Mouse (Mus musculus) limb, embryonic 11.5 days (tissue): ENCODE results near the gene Gm17409. TPM values are rescaled to one million over a fixed set of nuclear protein-coding genes. Genes with fewer than 3 reads are reported as not detected.

Experiments
- ATAC-seq: fragments of 200-750 bp; cut with Nextera tagmentation; 2 replicates; pipeline ENCODE4 v1.8.0; 2017; ENCODE audit warnings: low read depth; ENCODE audit not compliant: insufficient number of reproducible peaks, low FRiP score, low TSS enrichment
- DNase-seq: peaks from one replicate; pipeline ENCODE4 v3.0.0-alpha.2; 2015; ENCODE audit warnings: low spot score
- H3K27ac ChIP-seq: fragments of 300-500 bp; sonication (generic); replicated peaks from 2 replicates; pipeline ENCODE4 v1.5.1; 2014; ENCODE audit warnings: low read depth, mild to moderate bottlenecking, low read length
- H3K27me3 ChIP-seq: fragments of 300-500 bp; sonication (generic); 2 replicates; pipeline ENCODE4 v1.6.1; 2014; ENCODE audit warnings: mild to moderate bottlenecking, low read length, mixed read lengths; ENCODE audit not compliant: control insufficient read depth, insufficient read depth
- H3K36me3 ChIP-seq: fragments of 300-500 bp; sonication (generic); 2 replicates; pipeline ENCODE4 v1.6.1; 2014; ENCODE audit warnings: mild to moderate bottlenecking, low read length, moderate library complexity, mixed read lengths; ENCODE audit not compliant: control insufficient read depth, insufficient read depth
- H3K4me1 ChIP-seq: fragments of 300-500 bp; sonication (generic); 2 replicates; pipeline ENCODE4 v1.6.1; 2014; ENCODE audit warnings: low read length, mixed read lengths; ENCODE audit not compliant: control insufficient read depth, insufficient read depth
- H3K4me2 ChIP-seq: fragments of 300-500 bp; sonication (generic); 2 replicates; pipeline ENCODE4 v1.6.1; 2014; ENCODE audit warnings: low read depth, mild to moderate bottlenecking, moderate library complexity; ENCODE audit not compliant: severe bottlenecking
- H3K4me3 ChIP-seq: fragments of 300-500 bp; sonication (generic); 2 replicates; pipeline ENCODE4 v1.5.1; 2014; ENCODE audit warnings: low read depth, low read length
- H3K9ac ChIP-seq: fragments of 300-500 bp; sonication (generic); 2 replicates; pipeline ENCODE4 v1.6.1; 2014; ENCODE audit warnings: mild to moderate bottlenecking, low read length
- H3K9me3 ChIP-seq: fragments of 300-500 bp; sonication (generic); 2 replicates; pipeline ENCODE4 v1.6.1; 2016; ENCODE audit warnings: low read length; ENCODE audit not compliant: control insufficient read depth
- WGBS: fragments of 180-500 bp; shearing (Covaris S2); extraction: QIAGEN DNeasy Blood & Tissue Kit; methylation state at CpG from one replicate; pipeline ENCODE4 v1.1.7; 2014; 5-methylcytosine and 5-hydroxymethylcytosine counted together
- polyA plus RNA-seq: library from polyadenylated mRNA; unstranded; fragments of >200 nt; fragmentation: Nextera tagmentation; extraction: Ambion mirVana; gene quantifications from 2 replicates; pipeline ENCODE4 v1.2.1, GENCODE M21; 2014

Gene Gm17409
- polyA plus RNA-seq, 1 experiment from 2014 or later: not detected

DNA sequence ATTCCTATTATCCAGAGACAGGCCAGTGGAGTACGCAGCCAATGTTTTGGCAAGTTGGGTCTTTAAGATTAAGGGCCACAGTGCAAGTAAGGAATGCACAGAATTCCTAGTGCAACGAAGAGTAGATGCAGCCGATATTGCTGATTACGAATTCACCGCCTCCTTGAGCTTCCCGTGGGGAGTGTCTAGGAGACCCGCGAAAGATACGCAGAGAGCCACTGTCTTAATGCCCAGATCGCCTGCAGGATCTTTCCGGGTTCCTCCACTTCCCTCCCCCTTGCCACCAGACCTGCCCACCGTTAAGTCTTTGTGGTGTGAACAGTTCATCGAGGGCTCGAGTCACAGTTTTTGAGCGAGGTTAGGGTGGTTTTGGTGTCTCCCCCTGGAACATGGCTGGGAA lies 22.9 kb upstream of the Gm17409 start:
- Histone ChIP-seq H3K4me2 (no peak overlapping the region), H3K36me3 (no peaks in the 10 kb centered on the region), H3K27me3 (no peaks in the 10 kb centered on the region), H3K27ac (no peak overlapping the region), H3K4me1 (no peaks in the 10 kb centered on the region), H3K9ac (no peak overlapping the region), H3K9me3 (no peaks in the 10 kb centered on the region), H3K4me3 (no peak overlapping the region)
- WGBS: 91% methylated on average over 15 of the region's 15 CpGs
- no peak for DNase-seq
- ATAC-seq: no peak

DNA sequence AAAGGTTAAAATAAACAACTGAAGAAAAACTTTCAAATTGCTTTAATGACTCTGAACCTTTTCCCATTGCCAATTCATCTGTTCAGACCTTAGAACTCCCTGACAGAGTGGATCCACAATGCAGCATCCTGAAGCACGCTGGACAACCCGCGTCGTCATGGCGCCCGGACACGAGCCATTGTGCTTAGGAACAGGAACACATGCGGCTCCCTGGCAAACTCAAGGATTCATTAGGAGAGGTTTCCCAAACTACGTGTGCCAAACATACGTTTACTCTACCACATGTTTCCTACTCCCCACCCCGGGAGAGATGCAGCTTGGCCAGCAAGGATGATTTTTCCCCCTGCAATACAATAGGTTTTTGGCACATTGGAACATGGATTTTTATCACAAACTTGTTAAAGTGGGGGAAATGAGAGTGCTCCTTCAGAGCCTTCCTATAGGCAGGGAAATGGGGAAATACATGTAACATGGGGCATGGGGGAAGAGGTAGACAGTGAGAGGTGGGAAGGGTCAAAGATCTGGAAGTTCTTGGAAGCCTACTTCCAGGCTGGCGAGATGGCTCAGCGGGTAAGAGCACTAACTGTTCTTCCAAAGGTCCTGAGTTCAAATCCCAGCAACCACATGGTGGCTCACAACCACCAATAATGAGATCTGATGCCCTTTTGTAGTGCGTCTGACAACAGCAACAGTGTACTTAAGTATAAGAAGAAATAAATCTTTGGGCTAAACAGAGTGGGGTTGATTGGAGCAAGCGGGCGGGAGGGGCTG lies 15.6 kb upstream of the Gm17409 start:
- Histone ChIP-seq H3K4me1 (no peaks in the 10 kb centered on the region), H3K9me3 (no peaks in the 10 kb centered on the region; the same call in 1 of the 2 replicates), H3K4me3 (no peak overlapping the region), H3K27me3 (no peaks in the 10 kb centered on the region), H3K9ac (no peak overlapping the region), H3K27ac (no peak overlapping the region), H3K36me3 (peaks cover 5% of the 10 kb centered on the region), H3K4me2 (no peak overlapping the region)
- no peak for DNase-seq
- no peak for ATAC-seq
- WGBS: 93% methylated on average over 16 of the region's 16 CpGs

DNA sequence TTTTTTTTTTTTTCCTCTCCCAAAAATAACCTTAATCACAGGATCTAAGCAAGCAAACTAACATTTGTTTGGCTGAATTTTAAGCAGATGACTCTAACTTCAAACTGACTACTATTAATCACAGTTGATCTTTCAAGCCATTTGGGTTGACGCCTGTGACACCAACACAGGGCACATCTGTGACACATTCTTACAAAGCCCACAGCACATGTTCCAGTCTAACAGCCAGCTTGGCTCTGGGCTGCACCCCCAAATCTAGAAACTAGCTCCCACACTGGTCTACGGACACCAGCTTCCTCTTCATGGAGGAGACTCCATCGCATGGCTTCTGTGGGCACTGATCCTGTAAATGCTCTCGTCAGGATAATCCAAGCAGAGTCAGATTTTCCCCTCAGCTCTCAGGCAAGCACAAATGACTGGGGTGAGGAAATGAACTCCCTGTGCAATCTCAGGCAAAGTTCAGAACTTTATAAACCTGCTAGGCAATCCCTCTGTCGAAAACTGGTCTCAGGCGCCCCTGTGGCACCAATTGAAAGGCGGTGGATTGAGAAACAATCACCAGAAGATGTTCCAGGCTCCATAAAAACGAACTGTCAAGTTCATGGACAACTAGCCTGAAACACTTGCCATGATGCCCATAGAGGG lies 13.0 kb upstream of the Gm17409 start:
- Histone ChIP-seq H3K36me3 (peaks cover 5% of the 10 kb centered on the region), H3K4me3 (no peak overlapping the region), H3K9ac (no peak overlapping the region), H3K4me2 (no peak overlapping the region), H3K4me1 (no peaks in the 10 kb centered on the region), H3K27me3 (no peaks in the 10 kb centered on the region), H3K27ac (no peak overlapping the region), H3K9me3 (no peaks in the 10 kb centered on the region; the same call in 1 of the 2 replicates)
- no peak for DNase-seq
- ATAC-seq: no peak
- 93% methylated on average over 8 of the region's 8 CpGs for WGBS

DNA sequence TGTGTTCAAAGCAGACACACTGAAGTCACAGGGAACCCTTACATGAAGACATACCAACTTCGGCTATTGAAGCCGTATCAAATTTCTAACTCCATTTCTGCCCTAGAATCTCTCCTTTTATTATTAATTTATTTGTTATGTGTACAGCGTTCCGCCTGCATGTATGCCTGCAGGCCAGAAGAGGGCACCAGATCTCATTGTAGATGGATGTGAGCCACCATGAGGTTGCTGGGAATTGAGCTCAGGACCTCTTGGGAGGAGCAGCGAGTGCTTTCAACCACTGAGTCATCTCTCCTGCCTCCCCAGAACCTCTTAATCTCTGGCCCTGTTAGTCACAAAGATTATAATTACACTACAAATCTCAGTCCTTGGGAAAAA lies 12.4 kb upstream of the Gm17409 start:
- WGBS: 95% methylated on average over 5 of the region's 5 CpGs
- H3K36me3 ChIP-seq: peaks cover 5% of the 10 kb centered on the region
- DNase-seq: no peak

DNA sequence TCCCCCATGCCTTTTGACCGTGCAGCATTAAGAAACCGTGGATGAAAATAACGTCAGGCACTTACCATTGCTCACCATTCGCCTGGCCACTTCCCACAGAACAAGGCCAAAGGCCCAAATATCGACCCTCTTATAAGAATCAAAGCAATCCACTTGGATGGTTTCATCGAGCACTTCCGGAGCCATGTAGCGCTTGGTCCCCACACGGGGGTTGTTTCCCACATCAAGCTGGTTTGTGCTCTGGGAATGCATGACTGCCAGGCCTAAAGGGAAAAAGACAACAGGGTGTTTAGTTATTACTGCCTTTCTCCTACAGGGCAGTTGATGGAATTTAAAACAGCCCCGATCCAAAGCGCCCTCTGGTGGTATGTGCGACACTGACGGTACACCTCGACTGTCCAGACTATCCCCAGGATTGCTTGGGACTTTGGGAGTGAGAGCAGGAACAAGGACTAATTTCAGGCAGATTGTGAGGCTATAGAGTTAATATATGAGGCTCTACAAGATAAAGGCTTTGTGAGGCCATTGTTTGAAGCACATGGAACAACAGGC lies 11.0 kb upstream of the Gm17409 start:
- ATAC-seq (no peak), DNase-seq (peak; percentile 44)
- H3K4me2 ChIP-seq: no peak overlapping the region
- no peak overlapping the region for H3K4me3 ChIP-seq
- H3K27ac ChIP-seq: no peak overlapping the region
- WGBS: 85% methylated on average over 14 of the region's 14 CpGs
- no peaks in the 10 kb centered on the region; the same call in 1 of the 2 replicates for H3K9me3 ChIP-seq
- no peaks in the 10 kb centered on the region for H3K27me3 ChIP-seq
- no peaks in the 10 kb centered on the region for H3K4me1 ChIP-seq
- peaks cover 5% of the 10 kb centered on the region for H3K36me3 ChIP-seq
- no peak overlapping the region for H3K9ac ChIP-seq

More for the DNA sequence above, 12.4 kb upstream of the Gm17409 start:
- Histone ChIP-seq H3K27ac (no peak overlapping the region), H3K4me2 (no peak overlapping the region), H3K4me1 (no peaks in the 10 kb centered on the region), H3K9me3 (no peaks in the 10 kb centered on the region; the same call in 1 of the 2 replicates), H3K4me3 (no peak overlapping the region), H3K27me3 (no peaks in the 10 kb centered on the region), H3K9ac (no peak overlapping the region)
- ATAC-seq: no peak

DNA sequence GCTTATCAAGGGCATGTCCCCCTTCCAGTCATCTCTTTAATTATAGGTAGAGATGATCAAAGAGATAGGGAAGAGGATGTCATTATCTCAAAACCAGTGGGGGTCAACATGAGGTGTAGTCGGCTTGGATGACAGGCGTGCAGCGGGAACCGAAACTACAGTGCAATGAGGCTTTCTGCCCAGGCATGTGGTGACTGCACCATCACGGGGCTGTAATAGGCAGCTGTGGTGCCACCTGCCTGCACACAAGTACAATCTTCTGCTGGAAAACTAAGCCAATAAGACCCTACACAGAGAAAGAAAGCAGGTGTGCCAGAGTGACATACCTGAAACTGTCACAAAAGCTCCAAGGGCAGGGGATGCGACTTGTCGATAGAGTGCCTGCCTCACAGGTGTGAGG lies 374 bp downstream of the Gm17409 start:
- WGBS: 91% methylated on average over 7 of the region's 7 CpGs
- DNase-seq: no peak
- peaks cover 7% of the 10 kb centered on the region; the same call in 1 of the 2 replicates for H3K36me3 ChIP-seq

DNA sequence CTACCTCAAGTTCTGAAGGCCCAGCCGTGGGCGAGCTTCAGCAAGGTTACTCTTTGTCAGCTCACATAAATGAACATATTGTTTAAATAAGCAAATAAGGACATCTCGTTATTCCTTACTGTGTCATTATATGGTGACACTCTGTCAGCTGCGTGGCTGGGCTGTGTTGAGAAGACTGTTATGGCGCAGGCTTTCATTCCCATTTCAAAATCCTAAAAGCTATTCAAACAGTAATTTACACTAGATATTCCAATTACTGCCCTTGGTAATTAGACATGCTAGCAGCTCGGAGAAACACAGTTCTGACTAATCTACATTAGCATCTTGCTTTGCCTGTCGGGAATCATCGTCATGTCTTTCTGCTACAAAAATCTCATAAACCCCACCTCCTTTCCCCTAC lies 5.7 kb downstream of the Gm17409 start:
- no peak overlapping the region for H3K27ac ChIP-seq
- ATAC-seq (no peak), DNase-seq (no peak)
- no peaks in the 10 kb centered on the region for H3K4me1 ChIP-seq
- no peaks in the 10 kb centered on the region for H3K9me3 ChIP-seq
- no peaks in the 10 kb centered on the region for H3K27me3 ChIP-seq
- no peaks in the 10 kb centered on the region for H3K36me3 ChIP-seq
- no peak overlapping the region for H3K4me3 ChIP-seq
- no peak overlapping the region for H3K9ac ChIP-seq
- 73% methylated on average over 8 of the region's 8 CpGs for WGBS
- H3K4me2 ChIP-seq: no peak overlapping the region

More for the DNA sequence above, 374 bp downstream of the Gm17409 start:
- no peak overlapping the region for H3K4me3 ChIP-seq
- H3K9ac ChIP-seq: no peak overlapping the region
- ATAC-seq: no peak
- no peaks in the 10 kb centered on the region for H3K4me1 ChIP-seq
- H3K27me3 ChIP-seq: no peaks in the 10 kb centered on the region
- H3K9me3 ChIP-seq: no peaks in the 10 kb centered on the region
- no peak overlapping the region for H3K27ac ChIP-seq
- H3K4me2 ChIP-seq: no peak overlapping the region

DNA sequence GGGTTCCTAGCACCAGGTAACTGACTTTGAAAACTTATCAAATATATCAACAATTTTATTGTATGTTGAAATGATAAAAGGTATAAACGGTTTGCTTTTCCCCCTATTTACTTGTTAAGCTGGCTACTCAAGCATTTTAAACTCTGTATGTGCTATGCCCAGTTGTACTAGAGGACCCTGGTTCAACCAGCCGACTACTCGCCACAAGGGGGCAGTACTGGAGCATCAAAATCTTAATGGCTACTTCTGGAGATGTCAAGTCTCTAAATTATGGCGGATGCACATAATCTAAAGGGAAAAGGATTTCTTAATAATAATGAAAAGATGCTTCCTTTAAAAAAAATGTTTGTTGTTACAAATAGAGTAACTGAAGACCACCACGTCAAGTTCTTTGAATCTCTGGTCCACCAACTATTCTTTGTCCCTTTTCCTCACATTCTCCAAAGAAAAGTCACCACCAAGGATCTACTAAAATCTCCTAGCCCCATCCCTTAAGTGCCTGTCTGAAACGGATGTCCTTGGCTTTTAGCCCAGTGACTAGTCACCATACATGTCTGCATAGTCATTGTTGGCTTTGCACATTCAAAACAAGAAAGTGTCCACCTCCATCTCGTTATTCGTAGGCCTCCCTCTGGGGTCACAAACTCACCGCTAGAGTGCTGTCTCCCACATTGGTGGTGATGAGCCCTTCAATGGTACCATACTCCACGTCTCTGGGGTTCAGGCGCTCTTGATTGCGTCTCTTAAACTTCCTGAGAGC lies 7.2 kb downstream of the Gm17409 start:
- ATAC-seq (no peak), DNase-seq (peak; percentile 89)
- Histone ChIP-seq H3K27ac (no peak overlapping the region), H3K9me3 (no peaks in the 10 kb centered on the region), H3K9ac (no peak overlapping the region), H3K27me3 (no peaks in the 10 kb centered on the region), H3K4me2 (no peak overlapping the region), H3K36me3 (no peaks in the 10 kb centered on the region), H3K4me1 (no peaks in the 10 kb centered on the region), H3K4me3 (no peak overlapping the region)
- WGBS: 67% methylated on average over 12 of the region's 12 CpGs
